Mouse (Mus musculus) adrenal gland, postnatal 4 days (tissue): ENCODE results near the gene Plxdc1. TPM values are rescaled to one million over a fixed set of nuclear protein-coding genes. Genes with fewer than 3 reads are reported as not detected.

Experiments used
- DNase-seq, 2 experiments: peaks; one replicate each; pipeline ENCODE4 v3.0.0; 2021 to 2022; ENCODE audit warnings: low spot score in 2 of 2, mixed read lengths in 2 of 2
- long read RNA-seq, 2 experiments: library from polyadenylated mRNA; stranded (forward); transcript quantifications; one replicate each; pipeline ENCODE4 v2.0.0; 2021
- total RNA-seq, 2 experiments: library from RNA; stranded (reverse); gene quantifications; 2 replicates each; pipeline ENCODE4 v1.2.3; 2021

Gene Plxdc1
- total RNA-seq: 10 to 100 TPM; 12.5 to 13.3 TPM
- long read RNA-seq, experiment 1, transcript Plxdc1-201 (14 exons, 2,881 nt): major isoform, 13 of 23 reads
- long read RNA-seq, experiment 1, partial matches to known transcripts: 2 of 23 reads
- long read RNA-seq, experiment 1, other reads (novel, unspliced or antisense): 8 of 23 reads
- long read RNA-seq, experiment 2, transcript Plxdc1-201 (14 exons, 2,881 nt): major isoform, 23 of 40 reads
- long read RNA-seq, experiment 2, partial matches to known transcripts: 4 of 40 reads
- long read RNA-seq, experiment 2, other reads (novel, unspliced or antisense): 12 of 40 reads

- no peak for DNase-seq
These were observed at the start of gene Plxdc1 for GRCm38 (mm10) chr11:97985727-97986677. TSS of gene Plxdc1 (minus strand) at chr11:97986444.

GRCm38 (mm10) chr11:98035977-98036377, 49.7 kb upstream of the Plxdc1 start:
- DNase-seq: peak in 1 of 2 experiments; percentile 25

- no peak for DNase-seq
These were observed 48.6 kb upstream of the Plxdc1 start for GRCm38 (mm10) chr11:98034840-98035239.

GRCm38 (mm10) chr11:98034061-98034460, 47.8 kb upstream of the Plxdc1 start:
- DNase-seq: no peak

- DNase-seq: peak; percentile 56 to 64
These were observed 45.2 kb upstream of the Plxdc1 start for GRCm38 (mm10) chr11:98031443-98031770.

DNA sequence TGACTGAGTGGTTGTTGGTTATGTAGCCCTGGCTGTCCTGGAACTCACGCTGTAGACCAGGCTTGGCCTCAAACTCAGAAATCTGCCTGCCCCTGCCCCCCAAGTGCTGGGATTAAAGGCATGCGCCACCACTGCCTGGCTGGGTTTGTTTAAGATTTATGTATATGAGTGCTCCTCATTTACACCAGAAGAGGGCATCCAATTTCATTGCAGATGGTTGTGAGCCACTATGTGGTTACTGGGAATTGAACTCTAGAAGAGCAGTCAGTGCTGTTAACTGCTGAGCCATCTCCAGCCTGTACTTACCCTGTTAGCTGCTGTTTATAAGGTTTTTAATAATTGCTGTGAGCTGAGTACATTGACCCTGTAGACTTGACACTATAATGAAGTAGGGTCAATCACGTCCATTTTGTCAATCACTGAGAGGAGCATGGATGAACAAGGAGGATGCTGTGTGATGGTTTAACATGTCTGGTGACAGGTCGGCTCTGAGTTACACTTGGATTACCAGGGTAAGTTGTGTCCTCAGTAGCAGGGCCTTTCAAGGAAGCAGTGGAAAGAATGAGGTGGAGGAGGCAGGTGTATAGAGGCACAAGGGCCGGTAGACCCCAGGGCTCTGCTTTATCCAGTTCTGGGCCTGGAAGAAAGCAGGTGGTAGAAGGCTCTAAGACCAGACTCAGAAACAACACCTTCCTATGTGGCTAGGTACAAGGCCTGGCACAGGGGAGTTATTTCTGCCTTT, 44.6 kb upstream of the Plxdc1 start:
- no peak for DNase-seq

GRCm38 (mm10) chr11:98027785-98028184, 41.5 kb upstream of the Plxdc1 start:
- DNase-seq: no peak

DNA sequence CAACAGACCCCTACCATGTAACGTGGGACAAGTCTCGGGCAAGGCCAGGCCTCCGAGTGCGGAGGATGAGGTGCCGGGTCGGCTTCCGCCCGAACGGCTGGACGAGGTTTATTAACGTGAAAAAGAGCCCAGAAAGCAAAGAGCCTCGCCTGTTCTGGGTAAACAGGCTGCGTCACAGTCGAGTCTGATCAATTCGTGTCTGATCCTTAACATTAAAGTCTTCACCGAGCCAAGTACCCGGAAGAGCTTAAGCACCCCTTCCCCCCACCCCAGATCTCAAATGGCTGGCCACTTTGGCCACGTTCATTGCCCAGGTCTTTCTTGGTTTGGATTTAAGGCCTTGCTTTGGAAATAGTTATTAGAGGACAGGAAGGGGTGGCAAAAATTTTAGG, 41.0 kb upstream of the Plxdc1 start:
- no peak for DNase-seq

DNA sequence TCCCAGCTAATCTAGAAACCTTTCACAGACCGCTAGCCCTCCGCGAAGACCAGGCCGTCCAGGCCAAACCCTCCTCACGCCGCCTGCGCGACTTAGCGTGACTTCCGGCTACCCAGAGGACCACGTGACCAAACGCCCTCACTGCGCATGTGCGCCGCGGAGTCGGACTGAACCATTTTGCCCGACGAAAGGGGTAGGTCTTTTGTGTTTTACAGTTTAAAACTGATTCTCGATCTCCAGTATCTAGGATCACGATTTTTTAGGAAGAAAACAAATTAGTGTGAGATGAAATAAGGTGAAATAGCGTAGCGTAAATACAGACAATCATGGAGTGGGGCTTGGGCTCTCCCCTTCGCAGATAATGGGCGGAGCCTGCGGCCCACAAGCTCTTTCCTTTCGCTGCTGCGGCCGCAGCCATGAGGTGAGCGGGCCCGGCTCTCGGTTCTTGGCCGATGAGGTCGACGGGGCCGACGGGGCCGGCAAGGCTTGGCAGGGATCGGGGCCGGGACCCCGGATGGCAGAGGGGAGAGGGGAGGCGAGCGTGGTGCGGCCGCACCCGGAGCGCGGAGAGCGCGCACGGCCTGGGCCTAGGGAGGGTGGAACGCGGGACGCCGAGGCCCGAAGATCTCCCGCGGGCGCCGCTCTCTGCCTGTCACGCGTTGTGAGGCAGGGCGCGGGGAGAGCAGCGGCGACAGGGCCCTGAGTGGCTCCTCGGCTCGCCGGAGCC, 40.5 kb upstream of the Plxdc1 start, which contains the start of gene Rpl19:
Gene Rpl19, plus strand, starts transcription at position 141 of the 727 bp plus-strand sequence.
- DNase-seq: peak; percentile 84 to 88

DNA sequence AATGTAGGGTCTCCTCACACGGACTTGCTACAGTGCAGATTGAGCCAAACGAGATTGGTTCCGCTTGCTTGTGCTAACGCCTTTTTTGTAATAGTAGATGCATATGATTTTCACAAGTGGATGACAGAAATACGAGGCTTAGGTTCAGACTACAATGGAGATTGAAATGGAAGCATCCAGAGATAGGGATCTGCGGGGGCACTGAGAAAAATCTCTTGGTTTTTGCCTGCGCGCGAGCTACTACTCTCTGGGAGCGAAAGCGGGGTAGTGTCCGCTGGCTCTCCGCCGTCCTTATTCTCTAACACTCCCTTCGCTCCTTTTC, 40.0 kb upstream of the Plxdc1 start:
- no peak for DNase-seq

- no peak for DNase-seq
These were observed 38.3 kb upstream of the Plxdc1 start for GRCm38 (mm10) chr11:98024516-98024915.

GRCm38 (mm10) chr11:98022555-98023371, 36.5 kb upstream of the Plxdc1 start, which contains the start of gene Cacnb1:
TSS of gene Cacnb1 (minus strand) at chr11:98023034.
- DNase-seq: peak; percentile 41 to 51

DNA sequence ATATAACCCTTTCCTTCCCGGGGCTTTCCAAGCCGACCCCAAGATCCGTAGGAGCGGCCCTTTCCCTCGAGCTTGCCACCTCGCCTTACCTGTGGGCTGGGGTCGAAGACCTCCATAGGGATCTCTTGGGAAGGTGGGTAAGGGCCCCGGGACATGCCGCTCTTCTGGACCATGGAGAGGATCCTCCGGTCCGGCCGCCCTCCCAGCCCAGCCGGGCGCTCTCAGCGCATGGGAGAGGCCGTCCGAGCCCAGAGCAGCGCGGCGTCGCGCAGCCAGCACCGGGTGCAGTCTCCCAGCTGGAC, 36.0 kb upstream of the Plxdc1 start:
- DNase-seq: no peak

DNA sequence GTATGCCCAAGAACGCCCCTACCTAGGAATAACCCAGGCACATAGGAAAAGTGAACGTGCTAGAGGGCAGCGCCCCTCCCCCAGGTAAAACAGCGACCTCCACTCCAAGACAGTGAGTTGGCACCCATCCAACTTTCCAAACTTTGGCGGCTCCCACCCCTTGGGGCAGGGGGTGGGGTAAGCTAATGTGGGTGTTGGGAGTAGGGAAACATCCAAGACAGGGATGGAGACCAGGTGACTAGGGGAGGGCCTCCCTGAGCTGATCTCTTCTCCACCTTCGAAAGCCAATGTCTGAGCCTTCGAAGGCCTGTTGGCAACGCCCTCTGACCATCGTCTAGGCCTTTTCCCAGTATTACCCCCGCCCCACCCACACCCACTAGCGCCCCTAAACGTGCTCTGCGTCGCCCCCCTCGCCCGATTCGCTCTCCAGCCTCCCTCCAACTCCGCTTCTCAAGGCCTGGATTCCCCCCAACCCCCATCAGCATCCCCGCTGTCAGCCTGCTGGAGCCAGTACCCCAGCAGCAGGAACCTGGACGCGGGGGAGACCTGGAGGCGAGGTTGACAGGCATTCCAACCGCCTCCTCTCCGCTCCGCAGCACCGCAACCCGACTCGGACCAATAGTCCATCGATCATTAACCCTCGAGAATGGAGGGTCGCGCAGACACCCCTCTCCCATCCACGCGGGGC, 35.5 kb upstream of the Plxdc1 start:
- no peak for DNase-seq

- no peak for DNase-seq
These were observed 34.9 kb upstream of the Plxdc1 start for GRCm38 (mm10) chr11:98021118-98021517.

- no peak for DNase-seq
These were observed 34.5 kb upstream of the Plxdc1 start for GRCm38 (mm10) chr11:98020710-98021109.

DNA sequence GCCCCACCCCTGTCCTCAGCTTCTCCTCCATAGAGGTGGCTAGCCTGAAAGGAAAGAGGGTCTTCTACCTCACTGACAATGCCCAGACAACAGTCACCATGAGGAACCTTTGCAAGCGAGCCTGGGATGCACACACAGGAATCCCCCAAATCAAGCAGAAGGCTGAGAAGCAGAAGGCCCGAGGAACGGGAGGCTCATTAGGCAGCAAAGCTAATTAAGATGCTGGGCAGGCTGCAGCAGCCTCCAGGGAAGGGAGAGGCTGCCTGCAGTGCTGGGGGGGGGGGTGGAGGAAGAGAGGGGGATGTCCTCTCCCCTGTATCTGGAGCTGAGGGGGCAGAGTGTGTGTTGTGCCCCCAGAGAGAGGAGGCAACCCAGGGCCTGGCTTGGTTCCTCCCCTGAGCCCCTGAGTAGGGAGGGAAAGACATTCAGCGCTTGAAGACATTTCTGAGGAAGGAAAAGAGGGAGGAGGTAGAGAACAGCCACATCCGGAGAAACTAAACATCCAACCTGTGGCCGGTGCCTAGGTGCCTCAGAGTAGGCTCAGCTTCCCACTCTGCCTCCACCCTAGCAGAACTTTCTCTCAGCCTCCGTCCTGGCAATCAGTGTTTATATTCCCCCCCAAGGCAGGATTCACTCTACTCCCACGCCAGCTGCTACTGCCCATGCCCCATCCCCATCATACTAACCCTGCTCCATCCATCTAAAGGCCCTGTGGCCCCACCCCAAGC, 33.8 kb upstream of the Plxdc1 start:
- DNase-seq: no peak

DNA sequence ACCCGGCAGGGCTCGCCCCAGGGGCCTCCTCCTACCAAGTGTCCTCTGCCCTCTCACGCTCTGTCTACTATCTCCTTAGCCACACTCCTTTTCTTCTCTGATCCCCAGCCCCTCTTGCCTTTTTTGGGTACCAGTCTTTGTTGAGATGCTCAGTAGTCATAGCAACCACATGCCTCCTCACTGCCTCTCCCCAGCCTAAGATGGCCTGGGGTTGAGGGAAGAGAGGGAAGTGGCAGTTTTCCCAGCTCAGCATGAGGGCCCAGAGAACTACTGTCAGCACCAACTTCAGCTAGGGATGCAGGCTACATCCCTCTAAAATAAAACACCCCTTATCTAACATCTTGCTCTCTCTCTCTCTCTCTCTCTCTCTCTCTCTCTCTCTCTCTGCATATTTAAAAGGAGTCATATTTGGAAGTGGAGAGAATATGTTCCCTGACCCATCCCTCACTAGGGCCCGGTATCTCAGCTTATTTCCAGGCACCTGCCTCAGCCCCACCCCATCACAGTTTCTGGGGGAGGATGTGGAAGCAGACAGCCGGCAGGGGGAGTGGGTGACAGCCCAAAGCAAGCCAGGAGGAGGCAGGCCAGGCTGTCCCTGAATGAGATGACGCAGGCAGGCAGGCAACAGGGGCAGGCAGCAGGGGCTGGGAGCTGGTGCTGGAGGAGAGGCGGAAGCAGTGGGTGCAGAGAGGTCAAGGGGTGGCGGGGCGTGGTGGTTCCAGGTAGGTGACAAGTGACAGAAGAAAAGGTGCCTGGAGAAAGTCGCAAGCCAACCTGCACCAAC, 32.8 kb upstream of the Plxdc1 start:
- DNase-seq: no peak
